Mouse (Mus musculus) thymus, adult 2 months (tissue): Measurements from ENCODE around the gene Lrrn4.

ENCODE experiments used
- CTCF ChIP-seq: fragments of 200-500 bp; IDR thresholded peaks from 2 replicates; pipeline ENCODE4 v1.5.1; 2012; ENCODE audit warnings: mild to moderate bottlenecking, control low read depth, low read length, moderate library complexity, borderline replicate concordance; ENCODE audit not compliant: control insufficient read depth, poor library complexity, insufficient read depth; ENCODE audit errors: extremely low read depth
- POLR2A ChIP-seq: fragments of 200-500 bp; IDR thresholded peaks from 2 replicates; pipeline ENCODE4 v1.6.1; 2012; ENCODE audit warnings: mild to moderate bottlenecking, low read length, control low read depth, moderate library complexity; ENCODE audit not compliant: control insufficient read depth, poor library complexity, insufficient read depth; ENCODE audit errors: extremely low read depth

- no peak for TF ChIP-seq CTCF
- no peak for TF ChIP-seq POLR2A
Measured at GRCm38 (mm10) chr2:132927871-132928270, 47.2 kb upstream of the Lrrn4 start.
